Mouse (Mus musculus) lung, postnatal 0 days (tissue): ENCODE data around the gene Pdia6.

ENCODE experiments used
- CTCF ChIP-seq: IDR thresholded peaks from 2 replicates; pipeline ENCODE4 v1.5.1; 2016; ENCODE audit warnings: antibody characterized with exemption, mild to moderate bottlenecking
- EP300 ChIP-seq: IDR thresholded peaks from 2 replicates; pipeline ENCODE4 v1.6.1; 2016; ENCODE audit warnings: antibody characterized with exemption, mild to moderate bottlenecking, control low read depth

- no peak for TF ChIP-seq CTCF
- TF ChIP-seq EP300 = no peak
These were observed 43.3 kb upstream of the Pdia6 start for GRCm38 (mm10) chr12:17223050-17223449.
